Mouse (Mus musculus) E14TG2a.4 (cell line): ENCODE data around the gene 4930402F06Rik.

Experiments
- CTCF ChIP-seq: conservative IDR thresholded peaks from 2 replicates; pipeline ENCODE4 v1.5.1; 2014; ENCODE audit warnings: low read length
- NANOG ChIP-seq: IDR thresholded peaks from 2 replicates; pipeline ENCODE4 v1.6.1; 2014; ENCODE audit warnings: borderline replicate concordance, low read length, mixed read lengths
- POU5F1 ChIP-seq: IDR thresholded peaks from 2 replicates; pipeline ENCODE4 v1.6.1; 2014; ENCODE audit warnings: low read length, borderline replicate concordance

GRCm38 (mm10) chr2:35370686-35371085, 26.3 kb downstream of the 4930402F06Rik start:
- TF ChIP-seq CTCF (no peak), NANOG (no peak), POU5F1 (no peak)
